Mouse (Mus musculus) fat pad, adult 2 months (tissue): ENCODE results near the gene Pkn1.

Experiments
- DNase-seq: peaks from one replicate; pipeline ENCODE4 v3.0.0-alpha.2; 2011; ENCODE audit warnings: low read depth, low spot score; ENCODE audit errors: extremely low read depth

Gene Pkn1

GRCm38 (mm10) chr8:83698661-83699453 lies at the start of gene Pkn1:
Pkn1 (minus strand) TSS chr8:83699179.
- DNase-seq = no peak

- no peak for DNase-seq
These were observed 49.7 kb upstream of the Pkn1 start for GRCm38 (mm10) chr8:83748708-83749107.

DNA sequence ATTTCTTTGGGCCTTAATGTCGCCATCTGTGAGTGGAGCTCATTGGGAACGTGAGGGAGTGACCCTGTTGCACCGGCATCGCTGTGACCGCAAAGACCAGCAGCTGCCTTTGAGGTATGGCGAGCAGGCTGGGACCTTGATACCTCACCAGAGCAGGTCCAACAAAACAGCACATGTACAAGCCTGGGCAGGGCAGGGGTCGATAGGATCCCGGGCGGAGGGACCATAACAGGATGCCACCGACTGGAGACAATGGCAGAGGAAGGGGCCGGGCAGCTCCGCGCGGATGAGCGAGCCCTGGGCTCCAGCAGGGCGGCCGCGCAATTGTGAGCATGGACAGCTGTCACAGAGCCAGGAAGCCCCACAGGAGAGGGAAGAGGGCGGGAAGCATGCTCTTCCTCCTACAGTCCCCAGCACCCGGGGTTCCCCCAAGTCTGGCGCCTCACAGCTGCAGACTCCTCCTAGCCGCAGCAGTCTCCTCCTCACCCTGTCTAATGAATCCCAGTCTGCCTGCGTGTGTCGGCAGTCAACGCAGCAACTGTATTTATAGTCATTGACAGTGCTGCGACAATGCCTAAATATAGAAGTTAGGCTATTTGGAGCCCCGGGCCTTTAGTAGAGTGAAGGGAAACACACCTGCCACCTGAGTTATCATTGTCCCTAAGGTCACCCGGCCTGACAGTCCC lies 48.8 kb upstream of the Pkn1 start:
- no peak for DNase-seq

- DNase-seq = no peak
These were observed 45.1 kb upstream of the Pkn1 start for GRCm38 (mm10) chr8:83744070-83744469.

DNA sequence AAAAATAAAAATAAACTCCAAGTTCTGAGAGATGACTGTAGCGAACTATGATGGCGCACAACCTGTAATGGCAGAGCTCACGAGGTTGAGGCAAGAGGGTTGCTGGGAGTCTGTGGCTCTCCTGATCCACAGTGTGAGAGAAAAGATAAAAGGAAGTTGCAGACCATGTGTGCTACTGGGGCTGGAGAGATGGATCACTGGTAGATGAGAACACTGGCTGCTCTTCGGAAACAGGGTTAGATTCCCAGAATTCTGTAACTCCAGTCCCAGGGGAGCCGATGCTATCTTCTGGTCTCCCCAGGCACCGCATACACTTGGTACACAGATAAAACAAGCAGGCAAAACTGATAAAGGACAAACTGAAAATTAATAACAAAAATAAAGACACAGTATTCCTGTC lies 44.0 kb upstream of the Pkn1 start:
- no peak for DNase-seq

DNA sequence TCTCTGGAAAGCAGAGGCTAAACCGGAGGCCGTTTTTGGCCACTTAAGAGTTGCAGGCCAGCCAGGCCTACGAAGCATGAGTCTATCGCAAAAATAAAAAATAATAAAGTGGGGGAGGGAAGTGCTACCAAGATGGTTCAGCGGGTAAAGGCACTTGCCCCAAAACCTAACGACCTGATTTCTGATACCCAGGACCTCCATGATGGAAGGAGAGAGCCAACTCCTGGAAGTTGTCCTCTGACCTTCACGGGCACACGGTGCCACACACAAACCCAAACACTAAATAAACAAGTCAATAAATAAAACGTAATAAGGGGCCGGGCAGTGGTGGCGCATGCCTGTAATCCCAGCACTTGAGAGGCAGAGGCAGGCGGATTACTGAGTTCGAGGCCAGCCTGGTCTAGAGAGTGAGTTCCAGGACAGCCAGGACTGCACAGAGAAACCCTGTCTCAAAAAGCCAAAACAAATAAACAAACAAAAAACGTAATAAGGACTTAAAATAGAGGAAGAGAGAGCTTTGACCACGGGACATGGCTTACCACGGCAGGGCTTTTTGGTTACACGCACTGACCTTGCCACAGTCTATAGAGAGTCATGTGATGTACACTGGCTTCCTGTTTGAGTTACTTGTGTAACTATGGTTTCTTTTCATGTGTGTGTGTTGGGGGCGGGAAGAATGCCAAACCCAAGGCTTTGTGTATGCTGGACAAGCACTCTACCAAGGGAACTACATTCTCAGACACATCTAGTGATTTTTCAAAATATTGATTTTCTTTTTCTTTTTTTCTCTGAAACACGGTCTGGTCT lies 43.1 kb upstream of the Pkn1 start:
- no peak for DNase-seq

- no peak for DNase-seq
These were observed 42.2 kb upstream of the Pkn1 start, which contains the start of gene Adgre5 for GRCm38 (mm10) chr8:83740976-83741741. Adgre5 (minus strand) TSS chr8:83741326.

DNA sequence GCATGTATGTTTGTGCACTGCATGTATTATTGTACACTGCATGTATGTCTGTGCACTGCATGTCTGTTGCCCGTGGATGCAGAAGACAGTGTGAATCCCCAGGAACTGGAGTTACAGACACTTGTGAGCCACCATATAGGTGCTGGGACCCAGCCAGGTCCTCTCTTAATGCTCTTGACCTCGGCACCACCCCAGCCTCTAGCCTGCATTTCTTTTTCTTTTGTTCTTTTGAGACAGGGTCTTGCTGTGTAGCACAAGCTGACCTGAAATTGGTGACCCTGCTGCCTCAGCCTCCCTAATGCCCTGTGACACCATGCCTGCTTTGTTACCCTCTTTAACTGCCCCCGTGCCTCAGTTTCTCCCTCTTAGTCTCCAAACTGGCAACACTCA lies 41.6 kb upstream of the Pkn1 start:
- no peak for DNase-seq

- no peak for DNase-seq
These were observed 40.9 kb upstream of the Pkn1 start for GRCm38 (mm10) chr8:83739711-83740468.

DNA sequence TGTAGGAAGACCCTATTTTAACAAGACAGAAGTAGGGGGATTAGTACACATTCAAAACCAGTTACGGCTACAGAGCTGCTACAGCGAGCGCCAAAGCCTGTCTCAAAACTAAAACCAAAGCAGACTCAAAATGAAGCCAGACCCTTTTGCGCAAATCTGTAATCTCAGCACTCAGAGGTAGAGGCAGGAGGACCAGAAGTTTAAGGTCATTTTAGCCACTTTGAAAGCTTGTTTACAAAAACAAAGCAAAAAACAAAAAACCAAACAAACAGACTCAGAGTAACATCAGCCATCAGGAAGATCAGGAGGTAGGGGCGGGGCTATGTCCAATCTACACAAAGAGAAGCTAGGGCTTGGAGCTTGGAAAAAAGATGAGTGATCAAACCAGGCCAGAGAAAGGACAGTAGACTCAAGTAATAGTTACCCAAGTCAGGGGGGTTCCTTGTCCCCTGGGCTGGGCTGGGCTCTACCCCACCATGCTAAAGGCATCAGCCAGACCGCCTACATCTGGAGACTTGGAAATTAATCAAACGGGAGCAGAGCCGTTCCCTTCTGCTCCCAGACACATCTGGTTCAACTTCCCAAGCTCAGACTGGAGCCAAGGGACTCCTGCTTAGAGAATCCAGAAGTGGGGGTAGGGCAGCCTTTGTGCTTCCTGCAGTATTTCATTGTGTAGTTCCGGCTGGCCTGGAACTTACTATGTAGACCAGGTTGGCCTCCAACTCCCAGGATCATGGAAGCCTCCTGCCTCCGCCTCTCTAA lies 40.2 kb upstream of the Pkn1 start:
- no peak for DNase-seq

GRCm38 (mm10) chr8:83737852-83738562 lies 39.0 kb upstream of the Pkn1 start:
- no peak for DNase-seq

- no peak for DNase-seq
These were observed 38.4 kb upstream of the Pkn1 start for GRCm38 (mm10) chr8:83737346-83737745.

DNA sequence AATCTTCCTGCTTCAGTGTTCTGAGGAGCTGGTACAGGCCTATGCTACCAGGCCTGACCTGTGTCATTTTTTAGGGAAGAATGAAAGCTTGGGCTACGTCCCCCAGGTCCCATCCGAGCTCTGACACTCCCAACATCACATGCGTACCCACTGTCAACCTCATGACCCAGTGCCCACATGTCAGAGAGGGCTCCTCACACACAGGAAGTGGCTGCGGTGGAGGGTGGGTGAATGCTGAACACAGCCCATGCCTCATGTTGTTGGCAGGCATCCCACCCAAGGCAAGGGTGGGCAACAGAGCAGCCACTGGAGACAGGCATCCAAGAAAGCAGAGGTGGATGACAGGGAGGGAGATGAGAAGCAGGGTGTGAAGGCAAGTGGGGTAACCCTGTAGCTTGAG lies 37.7 kb upstream of the Pkn1 start:
- no peak for DNase-seq

DNA sequence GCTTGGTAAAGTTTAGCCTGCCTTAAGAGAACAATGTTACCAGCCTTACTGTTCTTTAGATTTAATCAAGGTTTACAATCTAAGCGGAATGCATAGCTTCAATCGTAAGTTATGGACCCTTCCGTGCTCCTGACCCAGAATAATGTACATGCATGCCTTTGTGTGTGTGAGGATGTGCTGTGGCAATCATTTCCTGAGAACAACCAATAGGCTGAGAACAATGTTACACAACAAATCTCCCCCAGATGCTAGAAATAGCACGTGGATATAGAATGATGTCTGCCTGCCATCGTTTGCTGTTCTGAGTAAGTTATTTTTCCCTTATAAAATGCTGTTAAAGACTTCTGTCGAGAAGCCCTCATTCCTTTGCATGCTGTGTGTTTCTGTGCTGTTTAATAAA lies 33.9 kb upstream of the Pkn1 start:
- no peak for DNase-seq

- DNase-seq = no peak
These were observed 32.9 kb upstream of the Pkn1 start for GRCm38 (mm10) chr8:83731906-83732305.

DNA sequence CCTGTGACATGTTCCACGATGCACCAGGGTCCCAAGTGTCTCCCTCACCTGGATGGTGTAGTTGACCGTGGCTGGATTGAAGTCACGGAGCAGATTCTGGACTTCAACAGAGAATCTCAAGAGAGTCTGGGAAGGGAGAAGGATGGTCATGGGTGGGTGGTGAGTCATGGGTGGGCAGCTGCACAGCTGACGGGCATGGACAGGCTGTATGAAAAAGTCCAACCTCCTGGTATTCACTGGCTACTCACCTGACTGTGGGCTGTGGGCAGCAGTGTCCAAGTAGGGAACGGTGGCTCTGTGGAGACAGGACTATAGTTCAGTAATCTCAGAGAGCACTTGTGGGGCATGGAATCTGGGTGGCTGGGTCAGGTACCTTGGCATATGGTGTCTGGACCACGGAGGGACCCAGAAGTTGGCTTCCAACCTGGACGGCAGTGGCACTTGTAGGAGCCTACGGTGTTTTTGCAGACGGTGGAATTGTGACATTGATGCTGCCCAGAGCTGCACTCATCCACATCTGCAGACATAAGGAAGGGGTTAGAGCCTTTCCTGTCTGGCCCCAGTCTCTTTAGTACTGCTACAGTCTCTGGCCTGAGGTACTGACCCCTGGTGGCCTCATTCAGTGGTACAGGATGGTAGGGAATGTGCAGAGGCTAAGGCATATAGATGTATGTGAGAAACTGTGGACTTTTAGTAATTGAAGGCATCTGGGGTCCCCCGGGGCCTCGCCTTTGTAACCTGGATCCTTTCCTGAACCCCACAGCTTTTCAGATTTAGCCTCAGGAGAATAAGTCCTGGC lies 30.2 kb upstream of the Pkn1 start:
- no peak for DNase-seq

DNA sequence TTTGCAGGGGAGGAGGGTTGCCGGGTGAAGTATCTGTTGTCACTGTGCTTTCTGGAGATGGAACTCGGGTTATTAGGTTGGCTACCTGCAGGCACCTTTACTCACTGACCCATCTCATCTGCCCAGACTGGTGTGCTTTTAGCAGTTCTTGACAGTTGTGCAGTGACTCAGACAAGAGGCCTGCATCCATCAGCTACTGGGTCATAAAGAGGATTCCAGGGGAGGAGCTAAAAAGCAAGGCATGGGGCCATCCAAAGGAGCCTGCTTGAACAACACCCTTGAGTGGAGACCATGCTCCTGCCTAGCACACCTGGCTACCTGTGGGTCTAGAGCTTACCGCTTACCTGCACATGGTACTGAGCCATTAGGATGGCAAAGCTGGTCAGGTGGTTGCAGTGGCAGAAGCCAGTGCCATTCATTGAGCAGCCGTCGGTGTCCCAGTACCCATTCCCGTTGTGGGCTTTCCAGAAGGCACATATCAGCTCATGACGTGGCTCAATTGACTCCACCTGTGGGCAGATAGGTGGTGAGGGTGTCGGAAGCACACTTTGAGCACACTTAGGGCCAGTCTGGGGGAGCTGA lies 26.6 kb upstream of the Pkn1 start:
- DNase-seq = no peak
